Mouse (Mus musculus): ENCODE results near the gene Herc1.

Gene Herc1

DNA sequence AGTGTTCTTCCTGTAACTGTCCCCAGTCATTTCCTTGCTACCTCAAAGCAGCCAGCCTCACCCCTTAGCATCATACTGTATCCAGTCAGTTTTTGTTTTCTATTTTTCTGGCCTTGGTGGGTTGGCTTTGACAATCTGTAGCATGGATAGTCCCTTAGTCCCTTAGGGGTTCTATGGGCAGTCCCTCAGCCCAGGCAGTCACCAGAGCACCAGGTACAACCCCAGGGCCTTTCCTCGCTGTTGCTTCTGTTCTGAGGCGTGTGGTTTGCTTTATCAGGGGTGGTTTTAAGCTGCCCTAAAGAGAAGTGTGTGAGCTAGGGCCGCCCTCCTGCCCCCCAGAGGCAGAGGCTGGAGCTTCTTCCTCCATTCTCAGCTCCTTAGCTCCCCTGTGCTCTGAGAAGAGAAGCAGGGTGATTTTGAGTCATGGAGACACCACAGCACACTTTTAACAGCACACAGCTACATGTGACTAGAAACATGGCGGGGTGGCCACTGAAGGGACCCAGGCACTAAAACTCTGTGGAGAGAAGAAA, 153.7 kb downstream of the Herc1 start:
- DNase-seq = peak; percentile 62

DNA sequence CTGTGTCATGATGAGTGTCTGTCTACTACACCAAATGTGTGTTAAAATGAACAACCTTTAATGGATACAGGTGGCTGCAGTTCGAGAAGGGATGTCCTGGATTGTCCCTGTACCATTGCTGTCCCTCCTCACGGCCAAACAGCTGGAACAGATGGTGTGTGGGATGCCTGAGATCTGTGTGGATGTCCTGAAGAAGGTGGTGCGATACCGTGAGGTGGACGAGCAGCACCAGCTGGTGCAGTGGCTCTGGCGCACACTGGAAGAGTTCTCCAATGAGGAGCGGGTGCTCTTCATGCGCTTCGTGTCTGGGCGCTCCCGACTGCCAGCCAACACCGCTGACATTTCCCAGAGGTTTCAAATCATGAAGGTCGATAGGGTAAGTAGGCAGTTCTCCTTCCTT, 154.3 kb downstream of the Herc1 start:
- DNase-seq = no peak

GRCm38 (mm10) chr9:66505141-66505917, 155.1 kb downstream of the Herc1 start:
- peak; percentile 73 for DNase-seq

- peak; percentile 19 for DNase-seq
Measured at GRCm38 (mm10) chr9:66506011-66506410, 155.8 kb downstream of the Herc1 start.

DNA sequence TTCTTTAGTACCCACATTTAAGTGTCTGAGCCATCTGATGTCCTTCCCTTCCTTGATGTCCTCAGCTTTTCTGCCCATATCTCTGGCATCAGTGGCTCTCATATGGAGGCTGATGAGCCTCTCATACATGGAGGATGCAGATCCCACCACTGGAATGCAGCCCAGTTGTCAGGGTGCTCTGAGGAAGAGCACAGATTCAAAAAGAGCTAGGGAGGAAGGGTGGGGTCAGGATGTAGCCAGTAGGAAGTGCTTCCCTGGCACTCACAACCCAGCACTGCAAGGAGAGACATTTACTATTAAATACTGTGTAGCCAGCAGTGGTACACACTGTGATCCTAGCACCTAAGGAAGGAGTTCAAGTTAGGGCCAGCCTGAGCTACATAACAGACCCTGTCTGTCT, 156.2 kb downstream of the Herc1 start:
- DNase-seq = no peak

- peak; percentile 15 for DNase-seq
Measured at GRCm38 (mm10) chr9:66507684-66508083, 157.4 kb downstream of the Herc1 start.

GRCm38 (mm10) chr9:66508890-66509399, 158.7 kb downstream of the Herc1 start:
- DNase-seq = no peak

DNA sequence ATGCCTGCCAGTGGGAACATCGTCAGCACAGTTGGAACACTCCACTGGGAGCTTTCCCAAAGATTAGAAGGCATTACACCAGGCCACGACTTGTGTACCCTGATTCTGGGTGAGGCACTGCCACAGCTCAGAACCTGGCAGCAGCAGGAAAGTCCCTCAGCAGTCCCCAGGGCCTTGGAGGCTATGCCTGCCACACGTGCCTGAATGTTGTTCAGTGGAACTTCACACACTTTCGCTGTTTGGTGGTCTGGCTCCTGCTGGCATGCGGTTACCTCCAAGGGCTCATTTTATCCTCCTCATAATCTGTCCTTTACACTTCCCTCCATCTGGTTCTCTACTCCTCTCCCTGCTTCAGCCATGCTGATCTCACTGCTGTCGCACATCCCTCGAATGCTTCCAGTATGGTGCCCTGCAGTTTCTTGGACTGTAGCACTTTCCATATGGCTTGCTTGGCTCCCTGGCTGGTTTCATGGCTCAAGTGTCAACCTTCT, 160.1 kb downstream of the Herc1 start:
- peak; percentile 29 for DNase-seq

DNA sequence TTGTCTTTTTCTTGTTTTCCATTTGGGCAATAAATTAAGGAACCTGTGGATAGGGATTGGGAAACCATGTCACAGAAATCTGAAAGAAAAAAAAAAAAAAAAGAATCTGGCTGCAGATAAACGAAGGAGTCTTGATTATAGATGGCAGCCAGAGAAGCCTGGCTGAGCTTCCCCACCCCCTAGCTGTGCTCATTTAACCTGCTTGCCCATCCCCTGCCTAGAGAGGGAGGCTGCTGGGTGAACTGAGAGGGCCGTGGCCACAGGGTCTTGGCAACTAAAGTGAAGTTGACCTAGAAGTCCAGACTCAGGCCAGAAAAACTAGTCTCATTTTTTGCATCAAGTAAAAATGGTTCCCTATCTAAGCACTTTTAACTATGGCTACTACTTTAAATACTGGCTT, 160.7 kb downstream of the Herc1 start:
- DNase-seq = peak; percentile 51

- DNase-seq = peak; percentile 95
Measured at GRCm38 (mm10) chr9:66511580-66512350, 161.5 kb downstream of the Herc1 start.

GRCm38 (mm10) chr9:66512351-66512671, 162.1 kb downstream of the Herc1 start:
- DNase-seq = peak; percentile 86

GRCm38 (mm10) chr9:66513150-66513549, 162.9 kb downstream of the Herc1 start:
- peak; percentile 61 for DNase-seq

GRCm38 (mm10) chr9:66513661-66514255, 163.5 kb downstream of the Herc1 start:
- no peak for DNase-seq

- DNase-seq = peak; percentile 81
Measured at GRCm38 (mm10) chr9:66514256-66514770, 164.1 kb downstream of the Herc1 start, which contains the start of gene Fbxl22. Gene Fbxl22 (minus strand): TSS chr9:66514593.

DNA sequence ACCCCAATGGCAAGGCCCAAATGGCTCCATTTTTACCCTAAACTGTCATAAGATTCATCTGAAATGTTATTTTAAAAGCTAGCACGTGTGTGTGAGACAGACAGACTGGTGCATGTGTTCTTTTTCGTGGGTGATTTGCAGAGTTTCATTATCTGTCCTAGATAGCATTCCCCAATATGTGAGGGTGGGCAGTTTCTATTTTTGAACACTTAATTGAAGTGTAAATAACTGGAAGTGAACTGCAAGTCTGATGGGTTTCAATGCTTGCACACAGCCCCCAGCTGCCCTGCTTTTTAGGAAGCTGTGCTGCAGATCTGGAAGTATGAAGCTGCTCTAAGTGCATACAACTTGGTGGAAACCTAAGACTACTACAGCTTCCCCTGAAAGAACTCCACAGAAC, 164.9 kb downstream of the Herc1 start:
- DNase-seq = no peak

DNA sequence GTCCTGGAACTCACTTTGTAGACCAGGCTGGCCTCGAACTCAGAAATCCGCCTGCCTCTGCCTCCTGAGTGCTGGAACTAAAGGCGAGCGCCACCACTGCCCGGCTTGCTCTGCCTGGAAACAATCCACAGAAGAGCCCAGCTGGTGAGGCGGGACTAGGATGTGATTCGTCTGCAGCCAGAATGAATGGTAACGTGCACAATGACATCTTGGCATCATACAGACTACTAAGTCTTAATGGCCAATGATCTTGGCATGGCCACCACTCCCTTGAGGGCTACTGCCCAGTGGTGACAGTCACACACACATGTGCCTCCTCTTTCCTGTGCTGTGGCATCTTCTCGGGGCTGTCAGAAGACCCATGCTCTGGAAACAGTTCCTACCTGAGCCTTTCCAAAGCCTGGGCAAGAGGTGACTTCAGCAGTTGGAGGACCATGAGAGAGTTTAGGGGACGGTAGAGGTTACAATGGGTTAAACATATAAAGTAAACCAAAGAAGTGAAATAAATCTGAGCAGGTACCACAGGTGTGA, 165.5 kb downstream of the Herc1 start:
- DNase-seq = peak; percentile 17

GRCm38 (mm10) chr9:66516296-66516940, 166.2 kb downstream of the Herc1 start:
- DNase-seq = peak; percentile 13

- DNase-seq = no peak
Measured at GRCm38 (mm10) chr9:66517746-66518145, 167.5 kb downstream of the Herc1 start.

- no peak for DNase-seq
Measured at GRCm38 (mm10) chr9:66518251-66518650, 168.0 kb downstream of the Herc1 start.

- no peak for DNase-seq
Measured at GRCm38 (mm10) chr9:66518901-66519300, 168.7 kb downstream of the Herc1 start.

- no peak for DNase-seq
Measured at GRCm38 (mm10) chr9:66520299-66520698, 170.0 kb downstream of the Herc1 start.

- DNase-seq = no peak
Measured at GRCm38 (mm10) chr9:66521595-66521994, 171.3 kb downstream of the Herc1 start.

Measured in thymus, postnatal 4 days (tissue).